Mouse (Mus musculus) right cerebral cortex, postnatal 14 days (tissue): ENCODE data around the gene Vegfa.
"Not testable (repeated sequence)": the region's sequence is repeated elsewhere in the genome, so short reads cannot be mapped to it uniquely, and the experiment has no call there.

Experiments
- DNase-seq: peaks from one replicate; pipeline ENCODE4 v3.0.0; 2022

Gene Vegfa

GRCm38 (mm10) chr17:45986915-45987314, 45.3 kb downstream of the Vegfa start:
- no peak for DNase-seq

- DNase-seq = no peak
These were observed 45.8 kb downstream of the Vegfa start for GRCm38 (mm10) chr17:45986374-45986773.

- not testable (repeated sequence) for DNase-seq
These were observed 49.0 kb downstream of the Vegfa start for GRCm38 (mm10) chr17:45983185-45983584.

GRCm38 (mm10) chr17:45981841-45982240, 50.3 kb downstream of the Vegfa start:
- DNase-seq = no peak

- no peak for DNase-seq
These were observed 53.0 kb downstream of the Vegfa start for GRCm38 (mm10) chr17:45979025-45979805.

- no peak for DNase-seq
These were observed 57.7 kb downstream of the Vegfa start for GRCm38 (mm10) chr17:45974461-45974860.

GRCm38 (mm10) chr17:45973214-45973613, 59.0 kb downstream of the Vegfa start:
- DNase-seq = no peak

GRCm38 (mm10) chr17:45972405-45972804, 59.8 kb downstream of the Vegfa start:
- DNase-seq = no peak

GRCm38 (mm10) chr17:45971800-45972199, 60.4 kb downstream of the Vegfa start:
- DNase-seq = no peak

GRCm38 (mm10) chr17:45970741-45971550, 61.2 kb downstream of the Vegfa start:
- no peak for DNase-seq

GRCm38 (mm10) chr17:45969596-45969995, 62.6 kb downstream of the Vegfa start:
- DNase-seq = no peak

GRCm38 (mm10) chr17:45968341-45968740, 63.8 kb downstream of the Vegfa start:
- no peak for DNase-seq
